Comparison of ENCODE assay signal across 22 mouse cellular contexts in genomic region chr4:105506190-105506589, GRCm38 (mm10).
DNase-seq lines count a peak whose midpoint lies in the region; ATAC-seq and TF ChIP-seq lines count a peak whose summit lies in the region.
"Had no signal": no experiment of that assay in that cellular context is flagged by ENCODE, and none has a peak within 500 bp of the region (broad histone marks: within the 10 kb centered on the region; RNA-seq: fewer than 3 reads in every experiment).

No protein-coding gene starts in this region.

- no peaks in the 10 kb centered on the region for H3K9me3 ChIP-seq in heart, embryonic 11.5 days (replicated peaks; ENCODE audit: control insufficient read depth, low read length)
- H3K9me3 ChIP-seq in midbrain, embryonic 16.5 days (replicated peaks; ENCODE audit: control insufficient read depth, low read length, poor library complexity, severe bottlenecking), result no peaks in the 10 kb centered on the region
- H3K9me3 ChIP-seq: forebrain, embryonic 13.5 days; liver, embryonic 12.5 days; midbrain, embryonic 10.5 days; neural tube, embryonic 13.5 days had no signal

- H3K27me3 ChIP-seq in heart, embryonic 11.5 days (ENCODE audit: control insufficient read depth, insufficient read depth, low read length), result no peaks in the 10 kb centered on the region
- no peaks in the 10 kb centered on the region for H3K27me3 ChIP-seq in kidney, adult 2 months (replicated peaks; ENCODE audit: control insufficient read depth, insufficient read depth, low read length)
- no peaks in the 10 kb centered on the region for H3K27me3 ChIP-seq in midbrain, embryonic 16.5 days (ENCODE audit: control insufficient read depth, insufficient read depth, low read depth, low read length)
- H3K27me3 ChIP-seq: forebrain, embryonic 13.5 days; liver, embryonic 12.5 days; neural tube, embryonic 13.5 days; Patski had no signal

- H3K9ac ChIP-seq in heart, embryonic 11.5 days (ENCODE audit: low read depth, low read length), result no peak overlapping the region
- H3K9ac ChIP-seq in midbrain, embryonic 16.5 days (ENCODE audit: low read depth, low read length), result no peak overlapping the region
- H3K9ac ChIP-seq: forebrain, embryonic 13.5 days; hindbrain, embryonic 14.5 days; liver, embryonic 12.5 days; liver, postnatal 0 days; neural tube, embryonic 13.5 days had no signal

- no peak for TF ChIP-seq POLR2A in kidney, adult 2 months (IDR thresholded peaks at IDR 0.05; ENCODE audit: low read depth, low read length)

- H3K27ac ChIP-seq in heart, embryonic 11.5 days (ENCODE audit: low read depth, low read length), result no peak overlapping the region
- H3K27ac ChIP-seq in kidney, adult 2 months (ENCODE audit: insufficient read depth, low read depth, low read length), result peak overlapping the region; percentile 13; the same call in 1 of the 2 replicates
- H3K27ac ChIP-seq in midbrain, embryonic 16.5 days (ENCODE audit: low read length), result no peak overlapping the region
- H3K27ac ChIP-seq: forebrain, embryonic 13.5 days; hindbrain, embryonic 14.5 days; liver, embryonic 12.5 days; midbrain, embryonic 10.5 days; neural tube, embryonic 13.5 days had no signal

- H3K4me2 ChIP-seq in heart, embryonic 11.5 days, result no peak overlapping the region
- no peak overlapping the region for H3K4me2 ChIP-seq in midbrain, embryonic 16.5 days (ENCODE audit: low read length)
- H3K4me2 ChIP-seq: forebrain, embryonic 13.5 days; hindbrain, embryonic 14.5 days; liver, embryonic 12.5 days; neural tube, embryonic 13.5 days had no signal

- no peak for TF ChIP-seq CTCF in kidney, adult 2 months (conservative IDR thresholded peaks at IDR 0.05; ENCODE audit: insufficient read depth, insufficient read length, low read depth, low read length)

- H3K4me3 ChIP-seq in heart, embryonic 11.5 days (ENCODE audit: low read depth, low read length), result no peak overlapping the region
- H3K4me3 ChIP-seq in kidney, adult 2 months (ENCODE audit: insufficient read depth, low read depth, low read length), result no peak overlapping the region
- no peak overlapping the region for H3K4me3 ChIP-seq in midbrain, embryonic 16.5 days (ENCODE audit: low read depth, low read length)
- H3K4me3 ChIP-seq: forebrain, embryonic 13.5 days; liver, embryonic 12.5 days; midbrain, embryonic 10.5 days; neural tube, embryonic 13.5 days had no signal

- ATAC-seq in heart, embryonic 11.5 days (replicated peaks; ENCODE audit: insufficient number of reproducible peaks, low FRiP score, low TSS enrichment), result no peak
- ATAC-seq in midbrain, embryonic 16.5 days, result no peak
- ATAC-seq: forebrain, embryonic 13.5 days; intestine, postnatal 0 days; liver, embryonic 12.5 days; liver, postnatal 0 days; Patski had no signal

- H3K36me3 ChIP-seq in heart, embryonic 11.5 days (ENCODE audit: control insufficient read depth, insufficient read depth, low read length), result no peaks in the 10 kb centered on the region
- no peaks in the 10 kb centered on the region for H3K36me3 ChIP-seq in kidney, adult 2 months (ENCODE audit: control insufficient read depth, insufficient read depth, low read length)
- no peaks in the 10 kb centered on the region for H3K36me3 ChIP-seq in midbrain, embryonic 16.5 days (ENCODE audit: control insufficient read depth, insufficient read depth, low read length)
- H3K36me3 ChIP-seq: liver, embryonic 12.5 days; midbrain, embryonic 10.5 days; neural tube, embryonic 13.5 days had no signal

- WGBS in heart, embryonic 11.5 days (ENCODE audit: insufficient replicate concordance), result 40% methylated on average over 2 of the region's 2 CpGs
- WGBS in kidney, adult 2 months, result 53% methylated on average over 2 of the region's 2 CpGs
- 74% methylated on average over 2 of the region's 2 CpGs for WGBS in midbrain, embryonic 16.5 days

- no peaks in the 10 kb centered on the region for H3K4me1 ChIP-seq in heart, embryonic 11.5 days (ENCODE audit: control insufficient read depth, insufficient read depth, low read length)
- H3K4me1 ChIP-seq in kidney, adult 2 months (ENCODE audit: control insufficient read depth, insufficient read depth, low read length), result 0 out of 2 replicates have a peak, but pooled peaks cover 6% of the 10 kb centered on the region
- no peaks in the 10 kb centered on the region for H3K4me1 ChIP-seq in midbrain, embryonic 16.5 days (ENCODE audit: control insufficient read depth, insufficient read depth, low read length)
- H3K4me1 ChIP-seq: forebrain, embryonic 13.5 days; liver, embryonic 12.5 days; midbrain, embryonic 10.5 days; neural tube, embryonic 13.5 days had no signal

- peak; percentile 92 for DNase-seq in heart, adult 11 months
- DNase-seq in kidney, adult 2 months, result peak; percentile 63
- DNase-seq in kidney, adult 18-20 months, result no peak
- DNase-seq in R1 (ENCODE audit: low read depth, low spot score), result peak; percentile 18
- peak; percentile 47 for DNase-seq in kidney, postnatal 14 days
- DNase-seq: cerebellum, adult 8-10 months; cerebellum, postnatal 36 days; gastrocnemius, postnatal 14 days; layer of hippocampus, postnatal 36 days; left cerebral cortex, postnatal 4 days; liver, postnatal 0 days; thymus, adult 2 months; thymus, postnatal 36 days had no signal
